Mouse (Mus musculus) lung, adult 2 months (tissue): ENCODE results near the gene Id4. TPM values are rescaled to one million over a fixed set of nuclear protein-coding genes. Genes with fewer than 3 reads are reported as not detected.

Experiments
- DNase-seq: peaks from one replicate; pipeline ENCODE4 v3.0.0; 2022
- H3K4me1 ChIP-seq: fragments of 200-500 bp; 2 replicates; pipeline ENCODE4 v1.6.1; 2011; ENCODE audit warnings: low read length; ENCODE audit not compliant: control insufficient read depth, insufficient read depth
- H3K4me3 ChIP-seq: fragments of 200-500 bp; replicated peaks from 2 replicates; pipeline ENCODE3; 2011; ENCODE audit warnings: low read depth, mild to moderate bottlenecking, control low read depth, low read length; ENCODE audit errors: extremely low read depth
- CTCF ChIP-seq: fragments of 200-500 bp; IDR thresholded peaks from 2 replicates; pipeline ENCODE4 v1.5.1; 2011; ENCODE audit warnings: mild to moderate bottlenecking, low read length, control low read depth; ENCODE audit not compliant: insufficient read depth
- POLR2A ChIP-seq: fragments of 200-500 bp; IDR thresholded peaks from 2 replicates; pipeline ENCODE4 v1.6.1; 2011; ENCODE audit warnings: low read depth, mild to moderate bottlenecking, control low read depth, low read length, borderline replicate concordance; ENCODE audit errors: extremely low read depth
- WGBS: fragments of 180-500 bp; shearing (Covaris S2); methylation state at CpG from one replicate; pipeline ENCODE4 v1.1.7; 2018; 5-methylcytosine and 5-hydroxymethylcytosine counted together
- polyA plus RNA-seq: library from polyadenylated mRNA; depleted of rRNA; stranded (reverse); fragments of >200 nt; gene quantifications from 2 replicates; pipeline ENCODE4 v1.2.3, GENCODE M21; 2012; rRNA removed

The Id4 gene
- 5.1 and 5.6 TPM in 2 replicates for polyA plus RNA-seq

- peak within 1 kb of the TSS; percentile 86 for H3K4me3 ChIP-seq
- peaks cover 7% of the 10 kb centered on the region for H3K4me1 ChIP-seq
- TF ChIP-seq POLR2A (peak; percentile 88; the same call in 1 of the 2 replicates), CTCF (no peak)
- under 1% methylated on average over 52 of the region's 52 CpGs for WGBS
- peak; percentile 85 for DNase-seq
These were observed at the start of gene Id4 for GRCm38 (mm10) chr13:48260690-48261278. Gene Id4, plus strand, starts transcription at chr13:48261228.

- TF ChIP-seq POLR2A (no peak), CTCF (no peak)
- Histone ChIP-seq H3K4me3 (no peak overlapping the region), H3K4me1 (no peaks in the 10 kb centered on the region; the same call in 1 of the 2 replicates)
- DNase-seq = no peak
- WGBS = 42% methylated on average over 8 of the region's 8 CpGs
These were observed 33.9 kb upstream of the Id4 start for GRCm38 (mm10) chr13:48227136-48227535.

GRCm38 (mm10) chr13:48227712-48228111 lies 33.3 kb upstream of the Id4 start:
- 1% methylated on average over 38 of the region's 38 CpGs for WGBS
- TF ChIP-seq CTCF = no peak
- 0 out of 2 replicates have a peak, but pooled peaks have one; percentile 12 for TF ChIP-seq POLR2A
- peak; percentile 89 for DNase-seq
- H3K4me1 ChIP-seq = no peaks in the 10 kb centered on the region; the same call in 1 of the 2 replicates
- H3K4me3 ChIP-seq = peak overlapping the region; percentile 21

- Histone ChIP-seq H3K4me3 (peak overlapping the region; percentile 21), H3K4me1 (no peaks in the 10 kb centered on the region; the same call in 1 of the 2 replicates)
- 23% methylated on average over 4 of the region's 4 CpGs for WGBS
- TF ChIP-seq POLR2A (no peak), CTCF (no peak)
- no peak for DNase-seq
These were observed 32.9 kb upstream of the Id4 start for GRCm38 (mm10) chr13:48228114-48228513.

GRCm38 (mm10) chr13:48230996-48231395 lies 30.0 kb upstream of the Id4 start:
- no peak for DNase-seq
- TF ChIP-seq CTCF = no peak
- TF ChIP-seq POLR2A = no peak
- Histone ChIP-seq H3K4me3 (no peak overlapping the region), H3K4me1 (no peaks in the 10 kb centered on the region; the same call in 1 of the 2 replicates)
- WGBS = 62% methylated on average over 6 of the region's 6 CpGs

GRCm38 (mm10) chr13:48236436-48236835 lies 24.6 kb upstream of the Id4 start:
- TF ChIP-seq CTCF (no peak), POLR2A (no peak)
- Histone ChIP-seq H3K4me1 (no peaks in the 10 kb centered on the region), H3K4me3 (no peak overlapping the region)
- DNase-seq = no peak
- 73% methylated on average over 4 of the region's 4 CpGs for WGBS

GRCm38 (mm10) chr13:48236865-48237264 lies 24.2 kb upstream of the Id4 start:
- no peak for DNase-seq
- no peak overlapping the region for H3K4me3 ChIP-seq
- H3K4me1 ChIP-seq = no peaks in the 10 kb centered on the region
- TF ChIP-seq CTCF (no peak), POLR2A (no peak)
- 64% methylated on average over 7 of the region's 7 CpGs for WGBS

GRCm38 (mm10) chr13:48237516-48237915 lies 23.5 kb upstream of the Id4 start:
- WGBS = 11% methylated on average over 4 of the region's 4 CpGs
- Histone ChIP-seq H3K4me1 (no peaks in the 10 kb centered on the region), H3K4me3 (no peak overlapping the region)
- TF ChIP-seq CTCF = no peak
- no peak for TF ChIP-seq POLR2A
- DNase-seq = peak; percentile 10

GRCm38 (mm10) chr13:48245235-48246012 lies 15.6 kb upstream of the Id4 start:
- Histone ChIP-seq H3K4me3 (no peak overlapping the region), H3K4me1 (no peaks in the 10 kb centered on the region)
- TF ChIP-seq CTCF = no peak
- no peak for TF ChIP-seq POLR2A
- DNase-seq = no peak
- WGBS = 50% methylated on average over 5 of the region's 5 CpGs

- TF ChIP-seq POLR2A = no peak
- no peak for TF ChIP-seq CTCF
- WGBS = 39% methylated on average over 2 of the region's 2 CpGs
These were observed 8.5 kb upstream of the Id4 start for GRCm38 (mm10) chr13:48252559-48252958.

More at GRCm38 (mm10) chr13:48252559-48252958, 8.5 kb upstream of the Id4 start:
- no peak for DNase-seq
- Histone ChIP-seq H3K4me1 (no peaks in the 10 kb centered on the region), H3K4me3 (no peak overlapping the region)
